Mouse (Mus musculus): ENCODE data around the gene Rab44.

GRCm38 (mm10) chr17:29186989-29187859, 73.3 kb downstream of the Rab44 start:
- no peak for TF ChIP-seq CTCF (IDR thresholded peaks at IDR 0.05; ENCODE audit: low read depth, low read length)
- no peak for TF ChIP-seq POLR2A (IDR thresholded peaks at IDR 0.05; ENCODE audit: borderline replicate concordance, low read depth, low read length)
